Mouse (Mus musculus) myocyte (in vitro differentiated cells): Measurements from ENCODE around the gene Rtbdn.

Experiments used
- CEBPB ChIP-seq: IDR thresholded peaks from 2 replicates; pipeline ENCODE4 v1.6.1; 2011; ENCODE audit warnings: mild to moderate bottlenecking, moderate library complexity; ENCODE audit not compliant: poor library complexity, insufficient read depth, severe bottlenecking
- E2F4 ChIP-seq: IDR thresholded peaks from one replicate; pipeline ENCODE4 v1.6.1; 2011; ENCODE audit warnings: mild to moderate bottlenecking, control low read depth, moderate library complexity; ENCODE audit not compliant: insufficient read depth
- MAX ChIP-seq: IDR thresholded peaks from one replicate; pipeline ENCODE4 v1.6.1; 2011; ENCODE audit warnings: low read depth, mild to moderate bottlenecking, control low read depth
- MYOG ChIP-seq, 3 experiments: IDR thresholded peaks; one replicate each; pipeline ENCODE4 v1.6.1; 2011; ENCODE audit warnings: control low read depth in 2 of 3, low read depth in 2 of 3, mild to moderate bottlenecking in 2 of 3; ENCODE audit not compliant: insufficient read length in 2 of 3, control insufficient read depth in 1 of 3, insufficient read depth in 1 of 3
- POLR2A ChIP-seq: IDR thresholded peaks from one replicate; pipeline ENCODE4 v1.6.1; 2011; ENCODE audit warnings: low read depth, mild to moderate bottlenecking, control low read depth, moderate library complexity; ENCODE audit not compliant: insufficient read length
- SRF ChIP-seq: IDR thresholded peaks from one replicate; pipeline ENCODE4 v1.6.1; 2011; ENCODE audit warnings: low read depth; ENCODE audit not compliant: control insufficient read depth, insufficient read length
- TCF12 ChIP-seq: IDR thresholded peaks from one replicate; pipeline ENCODE4 v1.6.1; 2011; ENCODE audit warnings: mild to moderate bottlenecking, control low read depth; ENCODE audit not compliant: poor library complexity, insufficient read depth, severe bottlenecking
- USF1 ChIP-seq: IDR thresholded peaks from one replicate; pipeline ENCODE4 v1.6.1; 2011; ENCODE audit warnings: low read depth, mild to moderate bottlenecking, control low read depth, moderate library complexity

- TF ChIP-seq USF1 (no peak), E2F4 (no peak), POLR2A (no peak), CEBPB (no peak), TCF12 (no peak), MYOG (IDR thresholded peaks at IDR 0.05; ENCODE audit: control insufficient read depth in 1 of 3, insufficient read depth in 1 of 3, insufficient read length in 2 of 3, low read depth in 2 of 3) (no peak), SRF (no peak), MAX (no peak)
Observed at GRCm38 (mm10) chr8:84973079-84973478, 26.3 kb downstream of the Rtbdn start.
